Mouse (Mus musculus) CH12.LX (cell line): ENCODE measurements around the gene Mpv17l2. TPM values are rescaled to one million over a fixed set of nuclear protein-coding genes. Genes with fewer than 3 reads are reported as not detected.

Experiments used
- DNase-seq: peaks from one replicate; pipeline ENCODE4 v3.0.0-alpha.2; 2013; ENCODE audit errors: extremely low read depth
- H3K27ac ChIP-seq: 2 replicates; pipeline ENCODE4 v1.5.1; 2012; ENCODE audit warnings: low read depth, mild to moderate bottlenecking, control low read depth, moderate library complexity; ENCODE audit not compliant: insufficient read depth
- H3K27me3 ChIP-seq: replicated peaks from 2 replicates; pipeline ENCODE3; 2012; ENCODE audit warnings: inconsistent platforms
- H3K36me3 ChIP-seq, 2 experiments: replicated peaks in 1 of 2; 2 replicates each; pipeline versions ENCODE3 to v1.6.1; 2012; ENCODE audit warnings: inconsistent platforms in 1 of 2, low read length in 1 of 2, mild to moderate bottlenecking in 1 of 2, mixed read lengths in 1 of 2, moderate library complexity in 1 of 2; ENCODE audit not compliant: control insufficient read depth in 1 of 2, insufficient read depth in 1 of 2
- H3K4me1 ChIP-seq, 2 experiments: 2 replicates each; pipeline ENCODE4 v1.6.1; 2012; ENCODE audit warnings: inconsistent platforms in 1 of 2, moderate library complexity in 1 of 2; ENCODE audit not compliant: insufficient read depth in 2 of 2, control insufficient read depth in 1 of 2
- H3K4me2 ChIP-seq: 2 replicates; pipeline ENCODE4 v1.6.1; 2012; ENCODE audit warnings: low read depth, mild to moderate bottlenecking, control low read depth; ENCODE audit not compliant: poor library complexity, insufficient read depth, severe bottlenecking
- H3K4me3 ChIP-seq, 3 experiments: fragments of 150-350 bp in 1 of 3; sonication (generic) in 1 of 3; replicated peaks in 1 of 3; 2 replicates each; pipeline versions ENCODE3 to v1.5.1; 2011 to 2012; ENCODE audit warnings: low read depth in 2 of 3, low read length in 2 of 3, mild to moderate bottlenecking in 2 of 3, moderate library complexity in 2 of 3, control low read depth in 1 of 3, improper control_type of control experiment in 1 of 3, inconsistent platforms in 1 of 3, mixed read lengths in 1 of 3; ENCODE audit not compliant: poor library complexity in 1 of 3
- H3K79me2 ChIP-seq: replicated peaks from 2 replicates; pipeline ENCODE4 v1.6.1; 2012; ENCODE audit warnings: mild to moderate bottlenecking, moderate library complexity; ENCODE audit not compliant: control insufficient read depth, poor library complexity, insufficient read depth, severe bottlenecking; ENCODE audit errors: extremely low read depth
- H3K9ac ChIP-seq: 2 replicates; pipeline ENCODE4 v1.6.1; 2012; ENCODE audit warnings: low read depth, mild to moderate bottlenecking, control low read depth, moderate library complexity; ENCODE audit not compliant: insufficient read depth
- H3K9me3 ChIP-seq: replicated peaks from 2 replicates; pipeline ENCODE3; 2012; ENCODE audit warnings: low read length, inconsistent platforms, mixed read lengths
- BHLHE40 ChIP-seq: IDR thresholded peaks from 2 replicates; pipeline ENCODE4 v1.6.1; 2011; ENCODE audit warnings: mild to moderate bottlenecking, low read depth, low read length, improper control_type of control experiment
- CHD1 ChIP-seq: IDR thresholded peaks from 2 replicates; pipeline ENCODE4 v1.6.1; 2012; ENCODE audit warnings: low read depth, low read length, improper control_type of control experiment, inconsistent platforms
- CHD2 ChIP-seq: IDR thresholded peaks from 2 replicates; pipeline ENCODE4 v1.6.1; 2011; ENCODE audit warnings: low read length, improper control_type of control experiment
- E2F4 ChIP-seq: IDR thresholded peaks from 2 replicates; pipeline ENCODE4 v1.6.1; 2011; ENCODE audit warnings: low read depth, low read length, improper control_type of control experiment; ENCODE audit not compliant: insufficient replicate concordance
- EP300 ChIP-seq: IDR thresholded peaks from 2 replicates; pipeline ENCODE4 v1.6.1; 2011; ENCODE audit warnings: low read length, improper control_type of control experiment
- ETS1 ChIP-seq: conservative IDR thresholded peaks from 2 replicates; pipeline ENCODE4 v1.6.1; 2012; ENCODE audit warnings: low read depth, mild to moderate bottlenecking, inconsistent platforms, low read length, improper control_type of control experiment, moderate library complexity
- GABPA ChIP-seq: IDR thresholded peaks from 2 replicates; pipeline ENCODE4 v1.6.1; 2012; ENCODE audit warnings: low read depth, low read length, improper control_type of control experiment, inconsistent platforms; ENCODE audit not compliant: insufficient replicate concordance
- HCFC1 ChIP-seq: IDR thresholded peaks from 2 replicates; pipeline ENCODE4 v1.6.1; 2012; ENCODE audit warnings: low read depth, mild to moderate bottlenecking, inconsistent platforms, low read length, improper control_type of control experiment
- JUN ChIP-seq: IDR thresholded peaks from 2 replicates; pipeline ENCODE4 v1.6.1; 2011; ENCODE audit warnings: low read depth, mild to moderate bottlenecking, low read length, improper control_type of control experiment, moderate library complexity; ENCODE audit not compliant: insufficient read depth
- JUND ChIP-seq: conservative IDR thresholded peaks from 2 replicates; pipeline ENCODE4 v1.6.1; 2011; ENCODE audit warnings: low read depth, low read length, improper control_type of control experiment
- NELFE ChIP-seq: IDR thresholded peaks from 2 replicates; pipeline ENCODE4 v1.6.1; 2011; ENCODE audit warnings: low read depth, low read length, improper control_type of control experiment
- NRF1 ChIP-seq: IDR thresholded peaks from 2 replicates; pipeline ENCODE4 v1.6.1; 2014; ENCODE audit warnings: low read depth, mild to moderate bottlenecking, inconsistent platforms, low read length, improper control_type of control experiment, moderate library complexity
- POLR2A ChIP-seq: IDR thresholded peaks from 2 replicates; pipeline ENCODE4 v1.6.1; 2011; ENCODE audit warnings: low read depth, mild to moderate bottlenecking, improper control_type of control experiment, low read length
- POLR2AphosphoS2 ChIP-seq: IDR thresholded peaks from 2 replicates; pipeline ENCODE4 v1.6.1; 2011; ENCODE audit warnings: low read depth, low read length, improper control_type of control experiment
- RCOR1 ChIP-seq: conservative IDR thresholded peaks from 2 replicates; pipeline ENCODE4 v1.6.1; 2012; ENCODE audit warnings: low read depth, mild to moderate bottlenecking, inconsistent platforms, low read length, improper control_type of control experiment
- SIN3A ChIP-seq: IDR thresholded peaks from 2 replicates; pipeline ENCODE4 v1.6.1; 2012; ENCODE audit warnings: low read length, improper control_type of control experiment, inconsistent platforms
- USF2 ChIP-seq: conservative IDR thresholded peaks from 2 replicates; pipeline ENCODE4 v1.6.1; 2011; ENCODE audit warnings: low read depth, low read length, improper control_type of control experiment
- ZC3H11A ChIP-seq: IDR thresholded peaks from 2 replicates; pipeline ENCODE4 v1.6.1; 2012; ENCODE audit warnings: low read depth, mild to moderate bottlenecking, inconsistent platforms, low read length, improper control_type of control experiment
- ZKSCAN1 ChIP-seq: IDR thresholded peaks from 2 replicates; pipeline ENCODE4 v1.6.1; 2012; ENCODE audit warnings: low read depth, inconsistent platforms, low read length, improper control_type of control experiment, borderline replicate concordance
- ZMIZ1 ChIP-seq: IDR thresholded peaks from 2 replicates; pipeline ENCODE4 v1.6.1; 2012; ENCODE audit warnings: low read depth, mild to moderate bottlenecking, inconsistent platforms, low read length, improper control_type of control experiment
- dilution Hi-C: fragments of 300-500 bp; cut with MboI; formaldehyde crosslinking; loops from 2 replicates; pipeline ENCODE4 v1.14.3; 2020; ENCODE audit warnings: low sequenced_read_pairs; ENCODE audit not compliant: extremely low pct_unique_long_range_greater_than_20kb, extremely low pct_ligation_motif_present
- in situ Hi-C: fragments of 300-500 bp; cut with MboI; formaldehyde crosslinking; loops from 3 replicates; pipeline ENCODE4 v1.14.3; 2019; ENCODE audit warnings: low sequenced_read_pairs, low pct_ligation_motif_present, low pct_unique_long_range_greater_than_20kb, mixed read lengths
- polyA plus RNA-seq: library from polyadenylated mRNA; unstranded; fragments of >175 nt; gene quantifications from 2 replicates; pipeline ENCODE4 v1.2.1, GENCODE M21; 2012; ENCODE audit warnings: low read depth; ENCODE audit not compliant: insufficient read length
- total RNA-seq, 2 experiments: library from RNA; depleted of rRNA; stranded (reverse); fragments of 300-350 nt in 1 of 2; fragments of >200 nt in 1 of 2; gene quantifications; 2 replicates each; pipeline ENCODE4 v1.2.3; 2012 to 2014

Gene Mpv17l2
- total and polyA plus RNA-seq, 3 experiments = 25.3 to 36.1 (median 27.1) TPM

GRCm38 (mm10) chr8:70710296-70710695, 50.5 kb downstream of the Mpv17l2 start:
- in situ Hi-C loops (loop anchor here (10.0 kb wide), 2 partner anchors 45 to 135 kb away; partner anchors contain the start of gene Pgpep1), dilution Hi-C loops (no loop called here)
- peaks cover 0 to 30% of the 10 kb centered on the region in 2 experiments for H3K36me3 ChIP-seq
- H3K4me1 ChIP-seq = no peaks in the 10 kb centered on the region
- H3K27me3 ChIP-seq = no peaks in the 10 kb centered on the region
- no peak for DNase-seq
- no peak overlapping the region for H3K4me2 ChIP-seq
- H3K27ac ChIP-seq = no peak overlapping the region
- no peak for TF ChIP-seq ZKSCAN1
- TF ChIP-seq JUND = no peak
- no peak for TF ChIP-seq EP300
- no peak for TF ChIP-seq USF2
- TF ChIP-seq SIN3A = no peak
- no peak for TF ChIP-seq E2F4
- TF ChIP-seq POLR2AphosphoS2 = no peak
- no peak for TF ChIP-seq CHD2
- TF ChIP-seq NRF1 = no peak
- no peak for TF ChIP-seq ZMIZ1
- TF ChIP-seq RCOR1 = no peak
- TF ChIP-seq BHLHE40 = no peak
- no peak for TF ChIP-seq NELFE
- no peak for TF ChIP-seq ETS1
- TF ChIP-seq, all 38 proteins: peak for 0
- H3K79me2 ChIP-seq = no peaks in the 10 kb centered on the region
- H3K4me3 ChIP-seq = no peak overlapping the region
- H3K9me3 ChIP-seq = no peaks in the 10 kb centered on the region
- H3K9ac ChIP-seq = no peak overlapping the region

GRCm38 (mm10) chr8:70709794-70710193, 51.0 kb downstream of the Mpv17l2 start:
- Histone ChIP-seq H3K79me2 (no peaks in the 10 kb centered on the region), H3K27ac (no peak overlapping the region), H3K4me2 (no peak overlapping the region), H3K4me1 (no peaks in the 10 kb centered on the region), H3K9me3 (no peaks in the 10 kb centered on the region), H3K9ac (no peak overlapping the region), H3K4me3 (no peak overlapping the region), H3K27me3 (no peaks in the 10 kb centered on the region), H3K36me3 (peaks cover 0 to 30% of the 10 kb centered on the region in 2 experiments)
- in situ Hi-C loops (loop anchor here (10.0 kb wide), 2 partner anchors 45 to 135 kb away; partner anchors contain the start of gene Pgpep1), dilution Hi-C loops (no loop called here)
- DNase-seq = no peak
- no peak for TF ChIP-seq USF2
- no peak for TF ChIP-seq CHD2
- TF ChIP-seq JUN = no peak
- no peak for TF ChIP-seq SIN3A
- no peak for TF ChIP-seq CHD1
- no peak for TF ChIP-seq GABPA
- TF ChIP-seq ZC3H11A = no peak
- TF ChIP-seq ETS1 = no peak
- no peak for TF ChIP-seq HCFC1
- TF ChIP-seq BHLHE40 = no peak
- TF ChIP-seq POLR2A = no peak
- no peak for TF ChIP-seq JUND

Other genes with a start within 250 kb of the Mpv17l2 start
Only the 20 nearest of the 23 such genes appear.
- gene Isyna1, start 166.6 kb downstream of the Mpv17l2 start, total RNA-seq (2012; rRNA removed) = 141 and 174 TPM in 2 replicates
- 99.9 and 107 TPM in 2 replicates for gene Isyna1, start 166.6 kb downstream of the Mpv17l2 start, total RNA-seq (2014; rRNA removed)
- 139 and 163 TPM in 2 replicates for gene Isyna1, start 166.6 kb downstream of the Mpv17l2 start, polyA plus RNA-seq
- gene Ssbp4, start 152.1 kb downstream of the Mpv17l2 start, total RNA-seq (2012; rRNA removed) = 77.3 and 84.9 TPM in 2 replicates
- gene Ssbp4, start 152.1 kb downstream of the Mpv17l2 start, total RNA-seq (2014; rRNA removed) = 31.0 and 41.3 TPM in 2 replicates
- 114 and 128 TPM in 2 replicates for gene Ssbp4, start 152.1 kb downstream of the Mpv17l2 start, polyA plus RNA-seq
- gene Lrrc25, start 144.8 kb downstream of the Mpv17l2 start, total RNA-seq (2012; rRNA removed) = 0.25 and 0.30 TPM in 2 replicates
- gene Lrrc25, start 144.8 kb downstream of the Mpv17l2 start, total RNA-seq (2014; rRNA removed) = 2.4 and 2.6 TPM in 2 replicates
- 4.0 and 5.9 TPM in 2 replicates for gene Lrrc25, start 144.8 kb downstream of the Mpv17l2 start, polyA plus RNA-seq
- 0.21 TPM in 1 of 2 replicates, not detected in the other for gene Gdf15, start 128.5 kb downstream of the Mpv17l2 start, total RNA-seq (2012; rRNA removed)
- not detected in 2 replicates for gene Gdf15, start 128.5 kb downstream of the Mpv17l2 start, total RNA-seq (2014; rRNA removed)
- gene Gdf15, start 128.5 kb downstream of the Mpv17l2 start, polyA plus RNA-seq = 0.16 TPM in 1 of 2 replicates, not detected in the other
- gene Pgpep1, start 100.6 kb downstream of the Mpv17l2 start, total RNA-seq (2012; rRNA removed) = 15.2 and 22.9 TPM in 2 replicates
- gene Pgpep1, start 100.6 kb downstream of the Mpv17l2 start, total RNA-seq (2014; rRNA removed) = 10.3 and 12.3 TPM in 2 replicates
- 30.0 and 35.1 TPM in 2 replicates for gene Pgpep1, start 100.6 kb downstream of the Mpv17l2 start, polyA plus RNA-seq
- 135 and 168 TPM in 2 replicates for gene Lsm4, start 87.7 kb downstream of the Mpv17l2 start, total RNA-seq (2012; rRNA removed)
- gene Lsm4, start 87.7 kb downstream of the Mpv17l2 start, total RNA-seq (2014; rRNA removed) = 134 and 143 TPM in 2 replicates
- 240 and 256 TPM in 2 replicates for gene Lsm4, start 87.7 kb downstream of the Mpv17l2 start, polyA plus RNA-seq
- 279 and 287 TPM in 2 replicates for gene Jund, start 62.0 kb downstream of the Mpv17l2 start, total RNA-seq (2012; rRNA removed)
- 147 and 191 TPM in 2 replicates for gene Jund, start 62.0 kb downstream of the Mpv17l2 start, total RNA-seq (2014; rRNA removed)
- 255 and 283 TPM in 2 replicates for gene Jund, start 62.0 kb downstream of the Mpv17l2 start, polyA plus RNA-seq
- not detected in 2 replicates for gene Iqcn, start 57.5 kb downstream of the Mpv17l2 start, total RNA-seq (2012; rRNA removed)
- not detected in 2 replicates for gene Iqcn, start 57.5 kb downstream of the Mpv17l2 start, total RNA-seq (2014; rRNA removed)
- gene Iqcn, start 57.5 kb downstream of the Mpv17l2 start, polyA plus RNA-seq = 0.07 TPM in 1 of 2 replicates, not detected in the other
- gene Gm3336, start 42.4 kb downstream of the Mpv17l2 start, total RNA-seq (2012; rRNA removed) = 0.25 and 0.34 TPM in 2 replicates
- 0.31 TPM in 1 of 2 replicates, not detected in the other for gene Gm3336, start 42.4 kb downstream of the Mpv17l2 start, total RNA-seq (2014; rRNA removed)
- gene Gm3336, start 42.4 kb downstream of the Mpv17l2 start, polyA plus RNA-seq = 0.49 and 0.89 TPM in 2 replicates
- gene Pde4c, start 37.2 kb downstream of the Mpv17l2 start, total RNA-seq (2012; rRNA removed) = 3.8 and 4.7 TPM in 2 replicates
- gene Pde4c, start 37.2 kb downstream of the Mpv17l2 start, total RNA-seq (2014; rRNA removed) = 2.3 and 3.1 TPM in 2 replicates
- gene Pde4c, start 37.2 kb downstream of the Mpv17l2 start, polyA plus RNA-seq = 6.5 TPM in 2 replicates
- gene Rab3a, start 6.3 kb downstream of the Mpv17l2 start, total RNA-seq (2012; rRNA removed) = 1.8 and 1.9 TPM in 2 replicates
- 0.32 and 0.87 TPM in 2 replicates for gene Rab3a, start 6.3 kb downstream of the Mpv17l2 start, total RNA-seq (2014; rRNA removed)
- gene Rab3a, start 6.3 kb downstream of the Mpv17l2 start, polyA plus RNA-seq = 0.65 and 0.99 TPM in 2 replicates
- 37.4 and 45.9 TPM in 2 replicates for gene Pik3r2, start 15.8 kb upstream of the Mpv17l2 start, total RNA-seq (2012; rRNA removed)
- gene Pik3r2, start 15.8 kb upstream of the Mpv17l2 start, total RNA-seq (2014; rRNA removed) = 12.4 and 13.8 TPM in 2 replicates
- gene Pik3r2, start 15.8 kb upstream of the Mpv17l2 start, polyA plus RNA-seq = 16.3 and 25.8 TPM in 2 replicates
- 11.3 and 11.6 TPM in 2 replicates for gene Mast3, start 44.1 kb upstream of the Mpv17l2 start, total RNA-seq (2012; rRNA removed)
- gene Mast3, start 44.1 kb upstream of the Mpv17l2 start, total RNA-seq (2014; rRNA removed) = 3.3 and 7.0 TPM in 2 replicates
- 22.2 and 23.4 TPM in 2 replicates for gene Mast3, start 44.1 kb upstream of the Mpv17l2 start, polyA plus RNA-seq
- gene Il12rb1, start 47.5 kb upstream of the Mpv17l2 start, total RNA-seq (2012; rRNA removed) = 17.3 and 23.2 TPM in 2 replicates
- 4.5 and 5.6 TPM in 2 replicates for gene Il12rb1, start 47.5 kb upstream of the Mpv17l2 start, total RNA-seq (2014; rRNA removed)
- 11.4 and 12.5 TPM in 2 replicates for gene Il12rb1, start 47.5 kb upstream of the Mpv17l2 start, polyA plus RNA-seq
- gene Arrdc2, start 78.8 kb upstream of the Mpv17l2 start, total RNA-seq (2012; rRNA removed) = 7.2 and 8.0 TPM in 2 replicates
- 5.6 and 8.8 TPM in 2 replicates for gene Arrdc2, start 78.8 kb upstream of the Mpv17l2 start, total RNA-seq (2014; rRNA removed)
- gene Arrdc2, start 78.8 kb upstream of the Mpv17l2 start, polyA plus RNA-seq = 4.3 and 6.1 TPM in 2 replicates
- gene Kcnn1, start 102.3 kb upstream of the Mpv17l2 start, total RNA-seq (2012; rRNA removed) = 0.13 and 0.21 TPM in 2 replicates
- not detected in 2 replicates for gene Kcnn1, start 102.3 kb upstream of the Mpv17l2 start, total RNA-seq (2014; rRNA removed)
- gene Kcnn1, start 102.3 kb upstream of the Mpv17l2 start, polyA plus RNA-seq = not detected in 2 replicates
- 58.7 and 62.9 TPM in 2 replicates for gene Ccdc124, start 113.0 kb upstream of the Mpv17l2 start, total RNA-seq (2012; rRNA removed)
- gene Ccdc124, start 113.0 kb upstream of the Mpv17l2 start, total RNA-seq (2014; rRNA removed) = 29.2 and 36.2 TPM in 2 replicates
- 82.0 and 113 TPM in 2 replicates for gene Ccdc124, start 113.0 kb upstream of the Mpv17l2 start, polyA plus RNA-seq
- 0.04 and 0.21 TPM in 2 replicates for gene Slc5a5, start 131.8 kb upstream of the Mpv17l2 start, total RNA-seq (2012; rRNA removed)
- gene Slc5a5, start 131.8 kb upstream of the Mpv17l2 start, total RNA-seq (2014; rRNA removed) = 0.16 TPM in 1 of 2 replicates, not detected in the other
- 0.26 and 0.41 TPM in 2 replicates for gene Slc5a5, start 131.8 kb upstream of the Mpv17l2 start, polyA plus RNA-seq
- 4,693 and 5,917 TPM in 2 replicates for gene Rpl18a, start 136.5 kb upstream of the Mpv17l2 start, total RNA-seq (2012; rRNA removed)
- 1,807 and 2,035 TPM in 2 replicates for gene Rpl18a, start 136.5 kb upstream of the Mpv17l2 start, total RNA-seq (2014; rRNA removed)
- 3,837 and 4,364 TPM in 2 replicates for gene Rpl18a, start 136.5 kb upstream of the Mpv17l2 start, polyA plus RNA-seq
- gene Map1s, start 145.0 kb upstream of the Mpv17l2 start, total RNA-seq (2012; rRNA removed) = 51.4 and 53.6 TPM in 2 replicates
- 9.2 and 9.5 TPM in 2 replicates for gene Map1s, start 145.0 kb upstream of the Mpv17l2 start, total RNA-seq (2014; rRNA removed)
- 30.9 and 31.1 TPM in 2 replicates for gene Map1s, start 145.0 kb upstream of the Mpv17l2 start, polyA plus RNA-seq